Mouse (Mus musculus) small intestine, adult 2 months (tissue): ENCODE measurements around the gene Tbc1d5.

Experiments used
- CTCF ChIP-seq: fragments of 200-500 bp; IDR thresholded peaks from 2 replicates; pipeline ENCODE4 v1.5.1; 2012; ENCODE audit warnings: low read depth, mild to moderate bottlenecking, control low read depth, inconsistent platforms, low read length, moderate library complexity, mixed read lengths; ENCODE audit not compliant: insufficient replicate concordance, insufficient read length; ENCODE audit errors: extremely low read depth
- POLR2A ChIP-seq: fragments of 200-500 bp; IDR thresholded peaks from 2 replicates; pipeline ENCODE4 v1.6.1; 2012; ENCODE audit warnings: low read depth, mild to moderate bottlenecking, control low read depth, inconsistent platforms, low read length, moderate library complexity

- no peak for TF ChIP-seq POLR2A
- TF ChIP-seq CTCF, result peak; percentile 19; the same call in 1 of the 2 replicates
Observed at GRCm38 (mm10) chr17:50795445-50796095, 383.6 kb downstream of the Tbc1d5 start.
